Mouse (Mus musculus): Measurements from ENCODE around the gene Sdc4.
A peak's percentile ranks its signal among the peaks of the same experiment; 100 is the strongest.

Sdc4 gene

DNA sequence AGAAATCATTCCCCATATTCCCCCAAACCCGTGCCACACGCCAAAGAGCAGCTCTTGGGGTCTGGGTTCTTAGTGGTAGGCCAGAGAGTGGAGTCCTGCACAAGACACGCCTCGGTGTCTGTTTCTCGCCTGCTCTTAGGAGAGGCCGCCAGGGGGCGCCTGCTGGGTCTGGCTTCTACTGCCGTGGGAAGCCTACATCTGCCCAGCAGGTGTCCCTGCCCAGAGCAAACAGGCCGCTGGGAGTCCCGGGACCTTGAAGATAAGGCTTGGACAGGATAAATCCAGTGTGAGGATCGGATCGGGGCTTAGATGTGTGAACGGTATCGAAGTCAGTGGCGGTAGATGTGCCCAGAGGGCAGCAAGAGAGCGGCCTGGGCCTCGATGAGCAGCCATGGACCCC lies 40.8 kb downstream of the Sdc4 start, which contains the start of gene Rbpjl:
TSS of gene Rbpjl (plus strand) at position 236 of the 400 bp plus-strand sequence.
- DNase-seq: peak; percentile 83

DNA sequence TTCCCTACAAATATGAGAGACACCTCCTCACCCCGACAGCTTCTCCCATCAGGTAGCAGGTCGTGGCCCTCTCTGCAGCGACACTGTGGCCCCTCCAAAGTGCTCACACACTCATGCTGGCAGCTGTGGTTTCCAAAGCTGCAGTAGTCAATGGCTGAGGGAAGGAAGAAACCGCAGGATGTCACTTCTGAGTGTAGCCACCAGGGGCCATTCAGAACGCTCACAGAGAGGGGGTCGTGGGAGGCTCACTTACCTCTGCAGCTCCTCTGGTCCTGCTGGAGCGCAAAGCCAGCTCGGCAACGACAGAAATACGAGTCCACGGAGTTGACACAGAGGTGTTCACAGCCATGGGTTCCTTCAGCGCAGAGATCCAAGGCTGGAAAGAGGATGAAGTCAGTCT lies 46.8 kb downstream of the Sdc4 start:
- DNase-seq: no peak

DNA sequence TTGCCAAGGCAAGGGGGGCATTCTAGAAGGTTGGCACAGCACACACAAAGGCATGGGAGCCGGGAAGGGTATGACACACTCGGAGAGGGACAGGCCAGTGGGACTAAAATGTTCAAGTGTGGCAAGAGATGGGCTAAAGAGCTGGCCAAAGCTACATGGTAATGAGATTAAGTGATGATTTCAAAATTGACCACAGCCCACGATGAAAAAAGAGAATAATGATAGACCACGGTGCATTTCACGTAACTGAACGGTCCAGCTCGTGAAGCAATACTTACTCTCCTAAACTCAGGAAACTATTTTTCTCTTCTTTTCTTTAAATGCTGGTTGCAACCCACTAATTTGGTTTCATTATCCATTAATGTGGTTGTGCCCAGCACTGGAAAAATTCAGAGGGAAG lies 47.6 kb downstream of the Sdc4 start:
- no peak for DNase-seq

DNA sequence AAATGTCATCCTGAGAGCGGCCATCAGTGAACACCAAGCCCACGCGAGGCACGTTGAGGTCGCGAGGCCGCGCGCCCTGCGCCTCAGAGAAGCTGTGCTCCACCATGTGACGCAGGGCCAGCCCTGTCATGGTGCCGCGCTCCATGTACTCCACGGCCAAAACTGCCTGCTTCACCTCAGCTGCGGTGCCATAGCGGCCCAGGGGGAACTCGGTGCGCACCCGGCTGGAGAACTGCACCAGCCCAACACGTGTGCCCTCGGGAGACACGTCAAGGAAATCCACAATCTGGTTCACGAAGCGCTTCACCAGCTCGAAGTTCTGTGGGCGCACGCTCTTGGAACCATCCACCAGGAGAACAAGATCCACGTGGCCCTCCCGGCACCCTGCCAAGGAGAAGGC lies 50.6 kb downstream of the Sdc4 start:
- DNase-seq: no peak

DNA sequence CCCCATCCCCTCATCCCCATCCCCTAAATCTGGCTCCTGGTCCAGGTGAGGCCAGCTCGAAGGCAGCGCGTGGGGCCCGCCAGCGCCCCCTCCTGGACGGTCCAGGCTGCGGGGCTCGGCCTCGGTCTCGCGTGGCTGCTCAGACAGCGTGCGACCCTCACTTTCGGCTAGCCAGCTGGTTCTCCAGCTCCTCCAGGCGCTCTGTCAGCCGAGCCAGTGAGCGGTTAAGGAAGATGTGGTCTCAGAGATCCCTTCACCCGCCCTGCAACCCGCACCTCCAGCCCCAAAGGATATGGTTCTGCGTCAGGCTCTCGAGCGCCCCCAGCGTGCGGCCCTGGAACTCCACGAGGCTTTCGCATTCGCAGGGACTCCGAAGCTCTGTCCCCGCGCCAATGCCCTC lies 54.2 kb downstream of the Sdc4 start:
- peak; percentile 80 for DNase-seq

DNA sequence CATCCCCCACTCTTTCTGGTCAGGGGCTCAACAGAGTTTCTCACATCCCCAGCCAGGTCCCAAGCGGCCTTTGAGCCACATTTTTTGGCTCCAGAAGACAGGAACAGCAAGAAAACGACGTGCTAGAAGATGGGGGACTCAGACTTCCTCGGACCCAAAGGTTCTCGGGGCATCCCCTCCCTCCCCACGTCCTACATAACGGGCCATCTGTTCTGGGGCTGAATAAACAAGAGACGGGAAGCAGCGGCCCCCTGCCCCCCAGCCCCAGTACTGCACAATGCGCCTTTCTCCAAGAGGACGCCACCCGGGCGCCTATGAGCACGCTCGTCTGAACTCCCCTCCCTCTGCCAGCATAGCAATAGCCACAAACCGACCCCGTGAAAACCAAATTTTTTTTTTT lies 54.7 kb downstream of the Sdc4 start, which contains the start of gene Slpi:
TSS of gene Slpi (minus strand) at position 76 of the 400 bp plus-strand sequence.
- DNase-seq: no peak

DNA sequence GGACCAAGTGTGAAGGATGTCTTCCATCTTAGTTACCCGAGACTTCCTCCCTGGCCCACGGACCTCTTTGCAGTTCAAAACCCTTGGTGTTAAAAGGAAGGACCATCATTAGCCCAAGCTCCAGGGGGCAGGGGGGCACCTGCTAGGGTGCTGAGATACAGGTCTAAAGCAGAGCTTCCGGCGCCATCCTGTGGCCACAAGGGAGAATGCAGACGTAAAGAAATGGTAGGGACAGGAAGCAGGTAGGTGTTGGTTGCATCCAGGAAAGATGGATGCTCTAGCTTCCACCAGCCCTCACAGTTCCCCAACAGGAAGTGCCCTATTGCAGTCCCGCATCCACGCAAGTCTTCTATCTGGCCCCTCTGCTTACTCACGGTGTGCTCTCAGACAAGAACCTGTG lies 56.7 kb downstream of the Sdc4 start:
- DNase-seq: peak; percentile 45

DNA sequence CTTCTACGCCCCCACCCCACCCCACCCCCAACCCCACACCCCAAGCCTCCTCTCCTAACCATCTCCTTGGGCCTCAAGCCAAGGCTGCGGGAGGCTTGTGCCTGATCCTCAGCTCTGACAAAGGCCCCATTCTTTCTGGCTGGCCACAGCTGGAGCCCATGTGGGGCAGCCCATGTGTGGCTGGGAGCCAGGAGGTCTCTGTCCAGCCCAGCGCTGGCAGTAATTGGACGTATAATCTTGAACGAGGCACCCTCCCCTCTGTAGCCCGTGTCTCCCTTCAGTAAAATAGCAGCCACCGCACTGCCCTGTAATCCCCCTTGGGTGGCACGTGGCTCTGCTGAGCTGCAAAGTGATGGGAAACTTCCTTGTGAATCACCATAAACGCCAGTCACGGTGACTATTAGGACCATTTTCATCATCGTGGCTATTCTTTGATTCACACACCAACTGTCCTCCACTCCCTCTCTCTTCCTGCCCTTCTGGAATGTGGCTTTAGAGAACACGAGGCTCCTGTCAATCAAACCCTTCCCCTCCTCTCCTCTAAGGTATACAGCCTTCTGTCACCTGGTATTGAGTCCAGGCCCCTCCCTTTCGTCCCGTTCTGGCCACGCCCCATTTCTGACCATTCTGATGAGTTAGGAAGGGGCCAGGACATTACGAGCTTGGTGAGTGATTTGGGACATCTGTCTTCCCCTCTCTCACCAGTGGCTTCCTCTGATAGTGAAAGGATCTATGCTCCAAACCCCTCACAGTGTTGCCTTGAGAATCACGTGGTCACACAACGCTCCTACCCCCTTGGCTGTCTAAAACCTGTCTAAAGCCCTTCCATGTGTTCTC lies 57.5 kb downstream of the Sdc4 start:
- DNase-seq: no peak

DNA sequence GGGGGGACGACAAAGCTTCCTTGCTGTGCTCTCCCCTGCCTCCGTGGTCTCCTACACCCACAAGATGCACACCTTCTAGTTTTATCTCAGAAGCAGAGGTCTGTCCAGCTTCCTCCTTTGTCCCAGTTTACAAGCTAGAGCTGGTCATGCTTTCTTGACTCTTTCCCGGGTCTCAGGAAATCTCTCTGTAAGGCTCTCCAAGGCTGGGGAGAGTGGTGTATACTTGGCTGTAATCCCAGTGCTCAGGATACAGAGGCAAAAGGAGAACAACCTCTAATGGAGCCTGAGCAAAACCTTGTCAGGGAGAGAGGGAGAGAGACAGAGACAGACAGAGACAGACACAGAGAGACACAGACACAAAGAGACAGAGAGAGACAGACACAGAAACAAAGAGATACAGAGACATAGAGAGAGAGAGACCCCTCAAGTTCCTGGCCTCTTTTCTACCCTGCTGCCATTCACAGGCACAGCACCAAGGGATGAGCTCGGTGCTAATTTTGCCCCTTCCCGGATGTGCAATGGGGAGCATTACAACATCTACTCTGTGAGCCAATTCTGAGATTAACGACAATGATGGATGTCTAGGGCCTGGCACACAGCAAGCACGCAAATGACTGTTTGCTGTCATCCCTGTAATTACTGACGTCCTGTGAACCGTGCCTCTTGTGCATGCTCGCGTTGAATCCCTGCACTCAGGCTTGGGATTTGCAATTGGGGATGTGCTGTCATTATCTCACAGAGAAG lies 59.9 kb downstream of the Sdc4 start:
- no peak for DNase-seq

DNA sequence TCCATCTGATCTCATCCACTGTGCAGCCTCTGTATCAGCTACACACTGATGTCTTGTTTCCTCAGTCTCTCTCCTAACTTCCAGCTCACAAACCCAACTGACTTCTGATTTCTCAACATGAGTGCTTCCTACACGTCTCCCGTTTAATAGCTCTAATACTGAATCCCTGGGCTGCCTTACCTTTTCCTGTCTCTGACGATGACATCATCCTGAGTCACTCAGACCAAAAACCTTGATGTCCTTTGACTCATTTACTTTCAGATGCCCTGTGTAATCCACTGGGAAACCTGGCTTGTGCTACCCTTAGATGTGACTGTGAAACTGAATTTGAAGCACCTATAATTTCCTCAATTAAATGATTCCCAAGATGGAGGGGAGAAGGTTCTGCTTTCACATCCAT lies 60.7 kb downstream of the Sdc4 start:
- no peak for DNase-seq

DNA sequence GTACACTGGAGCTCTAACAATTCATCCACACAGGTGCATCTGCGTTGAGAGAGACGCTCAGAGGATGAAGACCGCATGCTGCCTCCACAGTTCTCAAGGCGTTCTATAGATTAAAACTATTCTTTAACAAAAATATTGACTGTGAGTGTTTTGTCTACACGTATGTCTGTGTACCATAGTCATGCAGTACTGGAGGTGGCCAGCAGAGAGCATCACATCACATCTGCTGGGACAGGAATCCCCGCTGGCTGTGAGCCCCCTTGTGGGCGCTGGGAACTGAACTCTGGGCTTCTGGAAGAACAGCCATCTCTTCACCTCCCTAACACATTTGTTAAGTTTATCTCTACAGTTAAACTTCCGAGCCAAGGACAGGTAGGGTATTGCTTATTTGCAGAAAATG lies 62.0 kb downstream of the Sdc4 start:
- DNase-seq: no peak

DNA sequence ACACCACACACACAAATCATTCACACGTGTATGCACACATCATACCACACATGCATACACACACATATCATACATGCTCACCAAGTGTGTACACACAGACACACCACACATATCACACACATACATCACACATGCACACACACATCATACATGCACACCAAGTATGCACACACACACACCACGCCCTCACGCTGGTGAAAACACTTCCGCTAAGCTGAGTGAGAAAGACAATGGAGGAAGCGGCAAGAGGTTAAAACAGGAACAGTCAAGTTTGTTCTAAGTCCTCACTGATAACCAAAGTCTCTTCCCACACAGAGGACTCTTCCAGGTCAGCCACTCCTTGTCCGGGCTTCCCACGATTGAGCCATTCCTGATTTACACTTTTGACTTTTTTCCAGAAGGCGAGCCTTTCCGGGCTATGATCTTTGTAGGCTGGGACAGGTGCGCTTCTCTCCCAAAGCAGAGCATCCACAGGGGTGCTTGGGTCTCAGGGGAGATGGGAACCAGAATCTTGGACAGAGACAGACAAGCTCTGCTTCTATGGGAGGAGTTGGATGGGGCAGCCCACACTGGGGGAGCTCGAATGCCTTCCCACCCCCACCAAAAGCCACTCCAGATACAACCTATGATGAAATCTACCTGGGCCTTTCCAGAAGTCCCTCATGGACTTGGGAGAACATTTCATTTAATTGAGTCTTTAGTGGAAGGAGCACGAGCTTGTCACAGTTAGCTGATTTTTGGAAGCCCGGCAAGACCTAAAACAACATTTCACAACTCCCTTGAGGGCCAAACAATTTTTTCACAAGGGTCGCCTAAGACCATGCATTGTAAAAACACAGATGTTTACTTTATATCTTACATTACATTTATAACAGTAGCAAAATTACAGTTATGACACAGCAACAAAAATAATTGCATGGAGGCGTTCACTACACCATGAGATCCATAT lies 65.9 kb downstream of the Sdc4 start:
- DNase-seq: no peak

All from kidney, adult 9 months (tissue).